Mouse (Mus musculus): ENCODE measurements around the gene Efhc1.

Gene Efhc1

GRCm38 (mm10) chr1:21007941-21008701 is 56.7 kb downstream of the Efhc1 start:
- DNase-seq (ENCODE audit: low spot score): no peak

- DNase-seq (ENCODE audit: low spot score): peak; percentile 61
Measured at GRCm38 (mm10) chr1:21008891-21009290, 57.5 kb downstream of the Efhc1 start.

- DNase-seq (ENCODE audit: low spot score): no peak
Measured at GRCm38 (mm10) chr1:21010282-21010800, 58.9 kb downstream of the Efhc1 start.

- DNase-seq (ENCODE audit: low spot score): peak; percentile 88
Measured at GRCm38 (mm10) chr1:21014463-21014862, 63.0 kb downstream of the Efhc1 start.

- no peak for DNase-seq (ENCODE audit: low spot score)
Measured at GRCm38 (mm10) chr1:21023101-21023500, 71.7 kb downstream of the Efhc1 start.

GRCm38 (mm10) chr1:21025203-21025602 is 73.8 kb downstream of the Efhc1 start:
- DNase-seq (ENCODE audit: low spot score): no peak

GRCm38 (mm10) chr1:21026534-21026933 is 75.1 kb downstream of the Efhc1 start:
- DNase-seq (ENCODE audit: low spot score): no peak

- DNase-seq (ENCODE audit: low spot score): no peak
Measured at GRCm38 (mm10) chr1:21029000-21029399, 77.6 kb downstream of the Efhc1 start.

GRCm38 (mm10) chr1:21031650-21032049 is 80.2 kb downstream of the Efhc1 start:
- no peak for DNase-seq (ENCODE audit: low spot score)

GRCm38 (mm10) chr1:21033065-21033791 is 81.8 kb downstream of the Efhc1 start:
- no peak for DNase-seq (ENCODE audit: low spot score)

GRCm38 (mm10) chr1:21033792-21034119 is 82.3 kb downstream of the Efhc1 start:
- no peak for DNase-seq (ENCODE audit: low spot score)

GRCm38 (mm10) chr1:21035878-21036277 is 84.5 kb downstream of the Efhc1 start:
- DNase-seq (ENCODE audit: low spot score): no peak

- no peak for DNase-seq (ENCODE audit: low spot score)
Measured at GRCm38 (mm10) chr1:21037881-21038601, 86.6 kb downstream of the Efhc1 start.

GRCm38 (mm10) chr1:21039564-21039963 is 88.1 kb downstream of the Efhc1 start:
- DNase-seq (ENCODE audit: low spot score): no peak

GRCm38 (mm10) chr1:21040173-21040572 is 88.7 kb downstream of the Efhc1 start:
- no peak for DNase-seq (ENCODE audit: low spot score)

All from urinary bladder, postnatal 14 days (tissue).